Mouse (Mus musculus) hindbrain, postnatal 0 days (tissue): ENCODE data around the gene Tnfaip3. TPM values are rescaled to one million over a fixed set of nuclear protein-coding genes. Genes with fewer than 3 reads are reported as not detected.

Experiments used
- ATAC-seq: fragments of 200-750 bp; cut with Nextera tagmentation; 2 replicates; pipeline ENCODE4 v1.8.0; 2017; ENCODE audit warnings: mild to moderate bottlenecking, moderate TSS enrichment, moderate library complexity
- DNase-seq: peaks from one replicate; pipeline ENCODE4 v3.0.0-alpha.2; 2015; ENCODE audit warnings: low spot score
- H3K27ac ChIP-seq: fragments of 300-500 bp; sonication (generic); 2 replicates; pipeline ENCODE4 v1.5.1; 2014; ENCODE audit warnings: mild to moderate bottlenecking
- H3K27me3 ChIP-seq: fragments of 300-500 bp; sonication (generic); 2 replicates; pipeline ENCODE4 v1.6.1; 2014; ENCODE audit warnings: low read length, mixed read lengths; ENCODE audit not compliant: insufficient read depth
- H3K36me3 ChIP-seq: fragments of 300-500 bp; sonication (generic); 2 replicates; pipeline ENCODE4 v1.6.1; 2014; ENCODE audit warnings: low read length, mixed read lengths; ENCODE audit not compliant: insufficient read depth
- H3K4me1 ChIP-seq: fragments of 300-500 bp; sonication (generic); 2 replicates; pipeline ENCODE4 v1.6.1; 2014; ENCODE audit warnings: antibody characterized with exemption, low read length, mixed read lengths; ENCODE audit not compliant: insufficient read depth
- H3K4me2 ChIP-seq: fragments of 300-500 bp; sonication (generic); 2 replicates; pipeline ENCODE4 v1.6.1; 2014; ENCODE audit warnings: low read depth, mild to moderate bottlenecking, low read length, moderate library complexity, mixed read lengths
- H3K4me3 ChIP-seq: fragments of 300-500 bp; sonication (generic); 2 replicates; pipeline ENCODE4 v1.5.1; 2014; ENCODE audit warnings: low read length
- H3K9ac ChIP-seq: fragments of 300-500 bp; sonication (generic); replicated peaks from 2 replicates; pipeline ENCODE4 v1.6.1; 2014; ENCODE audit warnings: mild to moderate bottlenecking, low read length, moderate library complexity, mixed read lengths
- H3K9me3 ChIP-seq: fragments of 300-500 bp; sonication (generic); 2 replicates; pipeline ENCODE4 v1.6.1; 2016; ENCODE audit warnings: low read length, mixed read lengths
- CTCF ChIP-seq: IDR thresholded peaks from 2 replicates; pipeline ENCODE4 v1.5.1; 2016; ENCODE audit warnings: antibody characterized with exemption, control low read depth, low read depth
- WGBS: fragments of 180-500 bp; shearing (Covaris S2); extraction: QIAGEN DNeasy Blood & Tissue Kit; methylation state at CpG from one replicate; pipeline ENCODE4 v1.1.7; 2014; 5-methylcytosine and 5-hydroxymethylcytosine counted together
- polyA plus RNA-seq: library from polyadenylated mRNA; unstranded; fragments of >200 nt; fragmentation: Nextera tagmentation; extraction: Ambion mirVana; gene quantifications from 2 replicates; pipeline ENCODE4 v1.2.1, GENCODE M21; 2015
- total RNA-seq: library from RNA; depleted of rRNA; stranded (reverse); fragments of >200 nt; gene quantifications from 2 replicates; pipeline ENCODE4 v1.2.3, GENCODE M21; 2014

Tnfaip3 gene
- total and polyA plus RNA-seq, 2 experiments from 2014 or later = 1.1 to 2.4 TPM

GRCm38 (mm10) chr10:19053524-19053923 lies 38.1 kb upstream of the Tnfaip3 start:
- H3K27ac ChIP-seq = no peak overlapping the region
- H3K9me3 ChIP-seq = no peaks in the 10 kb centered on the region
- no peak overlapping the region for H3K9ac ChIP-seq
- no peak overlapping the region for H3K4me2 ChIP-seq
- H3K36me3 ChIP-seq = no peaks in the 10 kb centered on the region
- no peak for ATAC-seq
- no peak for TF ChIP-seq CTCF
- no peaks in the 10 kb centered on the region for H3K4me1 ChIP-seq
- no peak for DNase-seq
- no peak overlapping the region for H3K4me3 ChIP-seq
- WGBS = 78% methylated on average over 1 of the region's 1 CpGs
- H3K27me3 ChIP-seq = no peaks in the 10 kb centered on the region

DNA sequence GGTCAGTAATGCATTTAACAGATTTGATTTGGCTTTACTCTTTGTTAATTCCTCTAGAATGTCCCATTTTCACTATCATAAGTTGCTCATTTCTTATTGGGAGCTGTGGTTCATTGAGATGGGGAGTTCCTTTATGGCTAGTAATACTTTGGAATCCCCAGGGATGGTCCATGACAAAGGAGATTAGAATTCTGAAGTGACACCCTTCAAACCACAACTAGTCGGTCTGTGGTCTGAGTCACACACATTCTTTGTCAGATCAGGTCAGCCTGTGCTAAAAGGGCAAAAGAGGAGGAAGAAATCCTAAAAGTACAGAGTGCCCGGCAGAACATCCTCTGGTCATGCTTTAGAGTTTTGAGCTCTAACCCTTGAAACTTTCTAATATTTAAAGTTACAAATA lies 30.5 kb upstream of the Tnfaip3 start:
- Histone ChIP-seq H3K27me3 (no peaks in the 10 kb centered on the region), H3K4me1 (no peaks in the 10 kb centered on the region), H3K9ac (no peak overlapping the region), H3K4me2 (no peak overlapping the region), H3K27ac (no peak overlapping the region), H3K36me3 (no peaks in the 10 kb centered on the region), H3K4me3 (no peak overlapping the region), H3K9me3 (no peaks in the 10 kb centered on the region)
- WGBS = 56% methylated on average over 2 of the region's 2 CpGs
- ATAC-seq (no peak), DNase-seq (no peak)
- no peak for TF ChIP-seq CTCF

DNA sequence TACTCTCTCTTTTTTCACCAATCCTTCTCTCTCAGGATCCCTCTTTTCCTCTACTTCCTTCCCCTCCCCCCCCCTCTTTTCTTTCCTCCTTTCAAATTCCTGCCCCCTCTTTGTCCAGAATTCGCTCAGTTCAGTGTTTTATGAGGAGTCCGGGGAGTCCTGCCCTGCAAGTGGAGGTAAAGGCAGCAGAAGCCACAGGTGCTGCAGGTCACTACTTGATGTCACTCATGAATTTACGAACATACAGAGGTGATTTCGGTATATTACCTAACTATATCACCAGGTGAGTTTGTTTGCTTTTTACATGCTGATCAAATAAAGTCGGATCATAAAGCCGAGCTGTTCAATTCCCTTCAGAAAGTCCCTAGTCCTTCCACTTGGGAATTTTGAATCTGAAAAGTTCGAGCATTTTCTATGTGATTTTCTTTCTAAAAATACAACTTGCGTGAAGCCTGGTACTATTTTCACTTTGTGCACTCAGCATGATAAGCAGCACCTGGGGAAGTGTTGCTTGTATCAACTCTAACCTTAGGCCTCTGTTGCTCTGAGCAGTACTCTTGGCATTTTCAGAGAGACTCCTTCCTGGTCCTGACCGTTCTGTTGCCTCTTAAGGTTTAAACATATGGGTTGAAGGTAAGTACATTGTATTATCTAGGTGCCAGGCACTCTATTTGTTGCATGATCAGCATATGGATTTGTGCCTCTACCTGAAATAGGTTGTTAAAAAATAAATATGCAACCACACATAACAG lies 29.5 kb upstream of the Tnfaip3 start:
- Histone ChIP-seq H3K4me2 (no peak overlapping the region), H3K9me3 (no peaks in the 10 kb centered on the region), H3K36me3 (no peaks in the 10 kb centered on the region), H3K4me3 (no peak overlapping the region), H3K9ac (no peak overlapping the region), H3K27ac (no peak overlapping the region), H3K27me3 (no peaks in the 10 kb centered on the region), H3K4me1 (no peaks in the 10 kb centered on the region)
- no peak for DNase-seq
- no peak for ATAC-seq
- TF ChIP-seq CTCF = no peak
- WGBS = 89% methylated on average over 9 of the region's 9 CpGs

DNA sequence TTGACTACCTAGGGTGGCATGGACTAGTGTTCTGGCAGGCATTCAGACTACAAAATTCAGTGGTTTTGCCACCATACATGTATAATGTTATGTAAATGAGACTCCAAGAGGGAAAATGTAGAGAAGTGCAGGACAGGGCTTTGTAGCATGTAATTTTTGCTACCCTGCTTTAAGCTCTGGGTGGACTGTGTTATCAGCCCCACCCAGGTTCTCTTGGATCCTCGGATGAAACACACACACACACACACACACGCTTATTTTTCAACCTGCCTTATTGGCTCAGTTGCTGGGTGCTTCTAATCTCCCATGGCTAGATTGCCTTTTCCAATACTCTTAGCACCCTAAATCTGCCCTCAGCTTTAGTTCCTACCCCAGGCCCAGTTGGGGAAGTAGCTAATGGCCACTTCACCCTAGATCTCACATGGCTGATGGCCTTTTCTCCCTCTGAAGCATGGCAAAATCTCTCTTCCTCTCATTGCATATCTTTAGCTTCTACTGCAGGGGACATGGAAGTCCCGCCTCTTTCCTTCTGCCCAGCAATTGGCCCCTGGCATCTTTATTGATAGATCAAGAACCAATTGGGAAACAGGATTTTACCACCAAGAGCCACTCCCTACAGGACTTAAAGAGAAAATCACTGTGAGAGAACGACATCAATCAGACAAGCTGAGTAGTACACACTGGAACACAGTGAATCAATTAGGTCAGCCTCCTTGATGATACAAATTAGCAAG lies 28.2 kb upstream of the Tnfaip3 start:
- no peak overlapping the region for H3K4me2 ChIP-seq
- H3K27ac ChIP-seq = no peak overlapping the region
- no peak overlapping the region for H3K9ac ChIP-seq
- no peak overlapping the region for H3K4me3 ChIP-seq
- WGBS = 67% methylated on average over 4 of the region's 4 CpGs
- no peaks in the 10 kb centered on the region for H3K4me1 ChIP-seq
- DNase-seq (peak; percentile 12), ATAC-seq (0 out of 2 replicates have a peak, but pooled peaks have one; percentile 59)
- no peaks in the 10 kb centered on the region for H3K27me3 ChIP-seq
- H3K9me3 ChIP-seq = no peaks in the 10 kb centered on the region
- no peak for TF ChIP-seq CTCF
- H3K36me3 ChIP-seq = no peaks in the 10 kb centered on the region

GRCm38 (mm10) chr10:19040147-19040546 lies 24.7 kb upstream of the Tnfaip3 start:
- H3K27ac ChIP-seq = no peak overlapping the region
- 94% methylated on average over 2 of the region's 2 CpGs for WGBS
- no peaks in the 10 kb centered on the region for H3K9me3 ChIP-seq
- H3K27me3 ChIP-seq = no peaks in the 10 kb centered on the region
- TF ChIP-seq CTCF = no peak
- no peaks in the 10 kb centered on the region for H3K4me1 ChIP-seq
- H3K9ac ChIP-seq = no peak overlapping the region
- ATAC-seq (no peak), DNase-seq (no peak)
- no peak overlapping the region for H3K4me3 ChIP-seq
- H3K4me2 ChIP-seq = no peak overlapping the region
- H3K36me3 ChIP-seq = no peaks in the 10 kb centered on the region

GRCm38 (mm10) chr10:19034764-19035163 lies 19.3 kb upstream of the Tnfaip3 start:
- no peak overlapping the region for H3K4me2 ChIP-seq
- H3K36me3 ChIP-seq = no peaks in the 10 kb centered on the region
- no peak overlapping the region for H3K9ac ChIP-seq
- no peak for TF ChIP-seq CTCF
- no peaks in the 10 kb centered on the region for H3K4me1 ChIP-seq
- no peak overlapping the region for H3K27ac ChIP-seq
- ATAC-seq = no peak; the same call in 1 of the 2 replicates
- H3K9me3 ChIP-seq = no peaks in the 10 kb centered on the region
- H3K27me3 ChIP-seq = no peaks in the 10 kb centered on the region
- 59% methylated on average over 3 of the region's 3 CpGs for WGBS
- peak; percentile 52 for DNase-seq
- H3K4me3 ChIP-seq = no peak overlapping the region

DNA sequence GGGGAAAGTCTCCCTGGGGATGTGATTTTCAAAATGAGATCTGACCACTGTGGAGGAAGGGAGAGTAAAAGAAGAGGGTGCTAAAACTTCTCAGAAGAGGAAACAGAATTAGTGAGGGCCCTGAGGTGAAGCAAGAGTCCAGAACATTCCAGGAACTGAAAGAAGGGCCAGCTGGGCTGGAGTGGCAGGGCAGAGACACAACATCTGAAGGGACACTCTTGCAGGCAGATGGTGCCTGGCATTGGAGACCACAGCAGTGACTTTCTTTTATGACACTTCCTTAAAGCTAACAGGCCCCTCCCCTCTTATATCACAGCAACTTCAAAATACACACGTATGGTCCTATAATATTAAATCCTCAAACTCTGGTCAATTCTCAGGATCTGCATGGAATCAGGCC lies 18.2 kb upstream of the Tnfaip3 start:
- no peak for DNase-seq

More for the DNA sequence above, 18.2 kb upstream of the Tnfaip3 start:
- WGBS = 83% methylated on average over 1 of the region's 1 CpGs
- no peak for TF ChIP-seq CTCF
- Histone ChIP-seq H3K27me3 (no peaks in the 10 kb centered on the region), H3K9ac (no peak overlapping the region), H3K36me3 (no peaks in the 10 kb centered on the region), H3K4me3 (no peak overlapping the region), H3K4me2 (no peak overlapping the region), H3K9me3 (no peaks in the 10 kb centered on the region), H3K27ac (no peak overlapping the region), H3K4me1 (no peaks in the 10 kb centered on the region)
- no peak for ATAC-seq
